Mouse (Mus musculus): Measurements from ENCODE around the gene C1qtnf6.

DNA sequence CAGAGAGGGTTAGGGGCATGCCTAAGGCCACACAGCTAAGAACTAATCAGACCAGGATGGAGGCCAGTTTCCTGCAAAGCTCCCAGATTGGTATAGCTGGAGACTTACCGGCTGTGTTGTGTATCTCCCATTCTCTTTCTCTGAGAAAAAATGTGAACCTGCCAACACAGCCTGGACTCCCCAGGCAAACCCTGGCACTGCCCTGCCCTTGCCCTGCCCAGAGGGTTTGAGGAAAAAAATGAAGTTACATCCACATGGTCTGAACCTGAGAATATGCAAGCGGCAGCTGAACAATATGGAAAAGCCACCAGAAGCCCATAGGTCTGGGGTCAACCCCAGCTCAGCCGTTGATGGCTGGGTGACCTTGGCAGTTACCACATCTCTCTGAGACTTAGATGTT, 42.0 kb downstream of the C1qtnf6 start:
- TF ChIP-seq POLR2AphosphoS5 (IDR thresholded peaks at IDR 0.05; ENCODE audit: insufficient replicate concordance, low read depth, low read length) = no peak
- no peak for TF ChIP-seq CTCF (IDR thresholded peaks at IDR 0.05; ENCODE audit: low read depth, low read length)
- no peak for TF ChIP-seq GATA1 (IDR thresholded peaks at IDR 0.05; ENCODE audit: borderline replicate concordance, low read length)

Measured in G1E (cell line).